Comparison of ENCODE assay signal across 10 mouse cellular contexts in genomic region chr4:121004679-121005078, GRCm38 (mm10). TPM values are rescaled to one million over a fixed set of nuclear protein-coding genes. Genes with fewer than 3 reads are reported as not detected.
A peak's percentile ranks its signal among the peaks of the same experiment; 100 is the strongest.
DNase-seq lines count a peak whose midpoint lies in the region; ATAC-seq and TF ChIP-seq lines count a peak whose summit lies in the region.
"Had no signal": no experiment of that assay in that cellular context is flagged by ENCODE, and none has a peak within 500 bp of the region (broad histone marks: within the 10 kb centered on the region; RNA-seq: fewer than 3 reads in every experiment).

No protein-coding gene starts in this region.

- intact Hi-C loops in heart, postnatal 14 days (cut with DNase I), result no loop called here

- no peak for TF ChIP-seq CTCF in thymus, adult 2 months (IDR thresholded peaks at IDR 0.05; ENCODE audit: borderline replicate concordance, control insufficient read depth, extremely low read depth, insufficient read depth, low read length, poor library complexity)

- no peaks in the 10 kb centered on the region for H3K9me3 ChIP-seq in heart, embryonic 13.5 days
- H3K9me3 ChIP-seq in liver, embryonic 13.5 days (replicated peaks), result no peaks in the 10 kb centered on the region
- H3K9me3 ChIP-seq: hindbrain, embryonic 10.5 days; limb, embryonic 12.5 days had no signal

- ATAC-seq in heart, embryonic 13.5 days (ENCODE audit: extremely low read depth, insufficient number of reproducible peaks, low FRiP score, low TSS enrichment), result no peak
- ATAC-seq in liver, embryonic 13.5 days (ENCODE audit: low read depth), result 0 out of 2 replicates have a peak, but pooled peaks have one; percentile 8

- H3K4me3 ChIP-seq in heart, embryonic 13.5 days, result no peak overlapping the region
- H3K4me3 ChIP-seq in thymus, adult 2 months (ENCODE audit: control insufficient read depth, insufficient read depth, low read length), result no peak overlapping the region
- no peak overlapping the region for H3K4me3 ChIP-seq in liver, embryonic 13.5 days (replicated peaks)
- H3K4me3 ChIP-seq: hindbrain, embryonic 10.5 days; limb, embryonic 12.5 days had no signal

- H3K27me3 ChIP-seq in heart, embryonic 13.5 days (replicated peaks), result no peaks in the 10 kb centered on the region
- no peaks in the 10 kb centered on the region for H3K27me3 ChIP-seq in thymus, adult 2 months (ENCODE audit: control insufficient read depth, insufficient read depth, low read length)
- H3K27me3 ChIP-seq in liver, embryonic 13.5 days, result no peaks in the 10 kb centered on the region
- H3K27me3 ChIP-seq: limb, embryonic 12.5 days had no signal

- no peaks in the 10 kb centered on the region for H3K36me3 ChIP-seq in heart, embryonic 13.5 days
- no peaks in the 10 kb centered on the region for H3K36me3 ChIP-seq in thymus, adult 2 months (ENCODE audit: control insufficient read depth, insufficient read depth, low read length)
- H3K36me3 ChIP-seq in liver, embryonic 13.5 days, result 0 out of 2 replicates have a peak, but pooled peaks cover 3% of the 10 kb centered on the region
- H3K36me3 ChIP-seq: hindbrain, embryonic 10.5 days; limb, embryonic 12.5 days had no signal

- no peak for TF ChIP-seq POLR2A in thymus, adult 2 months (IDR thresholded peaks at IDR 0.05; ENCODE audit: control insufficient read depth, extremely low read depth, insufficient read depth, low read length, poor library complexity)

- DNase-seq in heart, postnatal 14 days, result no peak
- DNase-seq in thymus, adult 2 months, result no peak
- no peak for DNase-seq in thymus, postnatal 25 days
- DNase-seq in liver, embryonic 13.5 days, result no peak
- no peak for DNase-seq in embryo, embryonic 10 days (ENCODE audit: low spot score)
- no peak for DNase-seq in adrenal gland, postnatal 36 days
- DNase-seq in cerebellum, postnatal 25 days, result no peak

- H3K4me2 ChIP-seq in heart, embryonic 13.5 days, result peak overlapping the region; percentile 24
- peak overlapping the region; percentile 12; the same call in 1 of the 2 replicates for H3K4me2 ChIP-seq in liver, embryonic 13.5 days
- H3K4me2 ChIP-seq: limb, embryonic 12.5 days had no signal

- peaks cover 87% of the 10 kb centered on the region for H3K4me1 ChIP-seq in heart, embryonic 13.5 days
- H3K4me1 ChIP-seq in thymus, adult 2 months (replicated peaks; ENCODE audit: control insufficient read depth, insufficient read depth, low read length), result peaks cover 17% of the 10 kb centered on the region
- H3K4me1 ChIP-seq in liver, embryonic 13.5 days (replicated peaks), result peaks cover 97% of the 10 kb centered on the region

- no peak overlapping the region for H3K9ac ChIP-seq in heart, embryonic 13.5 days
- peak overlapping the region; percentile 31; the same call in 1 of the 2 replicates for H3K9ac ChIP-seq in liver, embryonic 13.5 days
- H3K9ac ChIP-seq: limb, embryonic 12.5 days had no signal

- 28% methylated on average over 4 of the region's 4 CpGs for WGBS in heart, embryonic 13.5 days
- WGBS in thymus, adult 2 months, result 21% methylated on average over 4 of the region's 4 CpGs
- 19% methylated on average over 4 of the region's 4 CpGs for WGBS in liver, embryonic 13.5 days (ENCODE audit: insufficient replicate concordance)

- H3K27ac ChIP-seq in heart, embryonic 13.5 days (replicated peaks), result peak overlapping the region; percentile 77
- H3K27ac ChIP-seq in thymus, adult 2 months (ENCODE audit: control insufficient read depth, insufficient read depth, low read length), result peak overlapping the region; percentile 49; the same call in 1 of the 2 replicates
- H3K27ac ChIP-seq in liver, embryonic 13.5 days, result peak overlapping the region; percentile 69

RNA-seq across cellular contexts. Expression of gene Smap2, which starts 12.4 kb away (rescaled TPM):
- polyA plus RNA-seq in heart, embryonic 13.5 days (2015; fragmentation: Nextera tagmentation; extraction: Ambion mirVana), result 11.5 and 12.3 TPM in 2 replicates
- total RNA-seq in heart, postnatal 14 days (2021), result 10 to 100 TPM; 33.0 to 33.1 TPM
- 87.4 and 88.9 TPM in 2 replicates for polyA plus RNA-seq in thymus, adult 2 months (2012; rRNA removed)
- 19.8 and 23.7 TPM in 2 replicates for polyA plus RNA-seq in liver, embryonic 13.5 days (2015; fragmentation: Nextera tagmentation; extraction: Ambion mirVana)
- 10 to 100 TPM; 30.8 to 32.1 TPM for total RNA-seq in adrenal gland, postnatal 36 days (2021)

RNA-seq across cellular contexts. Expression of gene Col9a2, which starts 34.5 kb away (rescaled TPM):
- 7.9 and 8.4 TPM in 2 replicates for polyA plus RNA-seq in heart, embryonic 13.5 days (2015; fragmentation: Nextera tagmentation; extraction: Ambion mirVana)
- under 1 TPM; 0.39 to 0.81 TPM for total RNA-seq in heart, postnatal 14 days (2021)
- 0.20 and 0.38 TPM in 2 replicates for polyA plus RNA-seq in thymus, adult 2 months (2012; rRNA removed)
- 1.8 and 2.3 TPM in 2 replicates for polyA plus RNA-seq in liver, embryonic 13.5 days (2015; fragmentation: Nextera tagmentation; extraction: Ambion mirVana)
- under 1 TPM; 0.43 to 0.72 TPM for total RNA-seq in adrenal gland, postnatal 36 days (2021)

RNA-seq across cellular contexts. Expression of gene Zfp69, which starts 53.2 kb away (rescaled TPM):
- polyA plus RNA-seq in heart, embryonic 13.5 days (2015; fragmentation: Nextera tagmentation; extraction: Ambion mirVana), result 13.7 and 13.8 TPM in 2 replicates
- 1 to 10 TPM; 1.6 to 1.9 TPM for total RNA-seq in heart, postnatal 14 days (2021)
- polyA plus RNA-seq in thymus, adult 2 months (2012; rRNA removed), result 3.2 and 3.4 TPM in 2 replicates
- polyA plus RNA-seq in liver, embryonic 13.5 days (2015; fragmentation: Nextera tagmentation; extraction: Ambion mirVana), result 1.8 and 2.0 TPM in 2 replicates
- 1 to 10 TPM; 1.8 to 2.9 TPM for total RNA-seq in adrenal gland, postnatal 36 days (2021)
